Mouse (Mus musculus): ENCODE measurements at regions not wholly inside any gene's neighbourhood (a gene's known extent, or its start where the extent isn't known, plus 50 kb on each side); places are given as distances from the start of the nearest gene placed in this dataset.

- ATAC-seq (ENCODE audit: insufficient number of reproducible peaks, insufficient read depth, low FRiP score, low read depth), result no peak
- no peak overlapping the region for H3K4me2 ChIP-seq (ENCODE audit: low read length)
Observed at GRCm38 (mm10) chr7:37180416-37180815, 482.5 kb downstream of the Tshz3 start.

DNA sequence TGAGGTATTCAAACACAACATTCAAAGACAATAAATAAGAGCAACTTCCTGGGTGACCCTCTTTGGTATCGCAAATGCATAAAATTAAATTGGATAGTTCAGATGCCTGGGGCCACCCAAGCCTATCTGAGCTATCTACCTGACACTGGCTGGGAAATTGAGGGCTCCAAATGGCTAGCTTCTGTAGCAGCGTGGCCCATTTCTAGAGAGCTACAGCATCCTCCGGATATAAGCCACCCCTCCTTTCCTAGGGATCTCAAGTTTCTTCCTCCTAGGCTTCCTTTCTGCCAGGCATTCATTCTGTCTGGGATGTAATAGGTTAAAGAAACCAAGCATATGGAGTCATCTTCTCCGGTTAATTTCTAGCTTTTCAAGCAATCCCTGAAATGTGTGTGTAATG, 483.2 kb downstream of the Tshz3 start:
- Histone ChIP-seq H3K4me1 (ENCODE audit: control insufficient read depth in 2 of 2, insufficient read depth in 2 of 2, low read length in 2 of 2) (no peaks in the 10 kb centered on the region), H3K36me3 (ENCODE audit: control insufficient read depth, insufficient read depth, low read length) (no peaks in the 10 kb centered on the region), H3K9ac (ENCODE audit: low read length) (no peak overlapping the region), H3K4me2 (ENCODE audit: low read length) (no peak overlapping the region), H3K27me3 (ENCODE audit: control insufficient read depth, insufficient read depth, low read length) (no peaks in the 10 kb centered on the region), H3K27ac (replicated peaks in 1 of 2; ENCODE audit: control insufficient read depth in 1 of 2, insufficient read depth in 1 of 2, low read depth in 2 of 2, low read length in 2 of 2) (no peak overlapping the region), H3K4me3 (ENCODE audit: control insufficient read depth in 1 of 2, insufficient read depth in 1 of 2, low read depth in 1 of 2, low read length in 2 of 2) (no peak overlapping the region), H3K9me3 (ENCODE audit: control insufficient read depth, low read length) (no peaks in the 10 kb centered on the region)
- WGBS, result 79% methylated on average over 4 of the region's 4 CpGs
- ATAC-seq (ENCODE audit: insufficient number of reproducible peaks, insufficient read depth, low FRiP score, low read depth), result no peak

More at GRCm38 (mm10) chr7:37180416-37180815, 482.5 kb downstream of the Tshz3 start:
- no peaks in the 10 kb centered on the region for H3K36me3 ChIP-seq (ENCODE audit: control insufficient read depth, insufficient read depth, low read length)
- H3K27me3 ChIP-seq (ENCODE audit: control insufficient read depth, insufficient read depth, low read length), result no peaks in the 10 kb centered on the region
- no peak overlapping the region for H3K27ac ChIP-seq (replicated peaks in 1 of 2; ENCODE audit: control insufficient read depth in 1 of 2, insufficient read depth in 1 of 2, low read depth in 2 of 2, low read length in 2 of 2)
- no peak overlapping the region for H3K9ac ChIP-seq (ENCODE audit: low read length)
- H3K4me3 ChIP-seq (ENCODE audit: control insufficient read depth in 1 of 2, insufficient read depth in 1 of 2, low read depth in 1 of 2, low read length in 2 of 2), result no peak overlapping the region
- H3K9me3 ChIP-seq (ENCODE audit: control insufficient read depth, low read length), result no peaks in the 10 kb centered on the region
- no peaks in the 10 kb centered on the region for H3K4me1 ChIP-seq (ENCODE audit: control insufficient read depth in 2 of 2, insufficient read depth in 2 of 2, low read length in 2 of 2)
- WGBS, result 78% methylated on average over 13 of the region's 13 CpGs

DNA sequence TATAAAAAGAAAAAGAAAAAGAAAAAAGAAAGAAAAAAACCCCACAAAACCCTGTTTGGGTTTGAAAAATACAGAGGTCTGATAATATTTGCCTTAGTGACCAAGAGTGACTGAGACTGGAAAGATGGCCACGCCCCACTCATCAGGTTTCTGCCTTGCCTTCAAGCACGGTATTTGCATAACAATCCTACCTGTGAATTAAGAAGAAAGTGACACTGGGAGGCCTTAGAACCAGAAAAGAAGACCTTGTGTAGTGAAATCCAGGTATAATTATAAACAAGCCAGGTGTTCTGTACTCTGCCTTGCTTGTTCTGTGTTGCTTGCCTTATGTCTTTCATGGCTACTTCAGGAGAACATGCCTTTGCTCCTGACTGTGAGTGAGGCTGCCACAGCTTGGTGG, 494.6 kb downstream of the Tshz3 start:
- WGBS, result 32% methylated on average over 2 of the region's 2 CpGs
- Histone ChIP-seq H3K36me3 (ENCODE audit: control insufficient read depth, insufficient read depth, low read length) (no peaks in the 10 kb centered on the region), H3K9me3 (ENCODE audit: control insufficient read depth, low read length) (no peaks in the 10 kb centered on the region), H3K4me3 (ENCODE audit: control insufficient read depth in 1 of 2, insufficient read depth in 1 of 2, low read depth in 1 of 2, low read length in 2 of 2) (no peak overlapping the region), H3K27me3 (ENCODE audit: control insufficient read depth, insufficient read depth, low read length) (no peaks in the 10 kb centered on the region), H3K4me1 (ENCODE audit: control insufficient read depth in 2 of 2, insufficient read depth in 2 of 2, low read length in 2 of 2) (no peaks in the 10 kb centered on the region), H3K9ac (ENCODE audit: low read length) (no peak overlapping the region), H3K4me2 (ENCODE audit: low read length) (no peak overlapping the region), H3K27ac (replicated peaks in 1 of 2; ENCODE audit: control insufficient read depth in 1 of 2, insufficient read depth in 1 of 2, low read depth in 2 of 2, low read length in 2 of 2) (no peak overlapping the region)
- no peak for ATAC-seq (ENCODE audit: insufficient number of reproducible peaks, insufficient read depth, low FRiP score, low read depth)

- no peaks in the 10 kb centered on the region for H3K36me3 ChIP-seq (ENCODE audit: control insufficient read depth, insufficient read depth, low read length)
- ATAC-seq (ENCODE audit: insufficient number of reproducible peaks, insufficient read depth, low FRiP score, low read depth), result no peak
Observed at GRCm38 (mm10) chr7:37204800-37205199, 506.9 kb downstream of the Tshz3 start.

GRCm38 (mm10) chr7:37208305-37208704, 510.4 kb downstream of the Tshz3 start:
- Histone ChIP-seq H3K9ac (ENCODE audit: low read length) (no peak overlapping the region), H3K27me3 (ENCODE audit: control insufficient read depth, insufficient read depth, low read length) (no peaks in the 10 kb centered on the region), H3K4me2 (ENCODE audit: low read length) (no peak overlapping the region), H3K4me1 (ENCODE audit: control insufficient read depth in 2 of 2, insufficient read depth in 2 of 2, low read length in 2 of 2) (no peaks in the 10 kb centered on the region), H3K27ac (replicated peaks in 1 of 2; ENCODE audit: control insufficient read depth in 1 of 2, insufficient read depth in 1 of 2, low read depth in 2 of 2, low read length in 2 of 2) (no peak overlapping the region), H3K9me3 (ENCODE audit: control insufficient read depth, low read length) (no peaks in the 10 kb centered on the region), H3K36me3 (ENCODE audit: control insufficient read depth, insufficient read depth, low read length) (no peaks in the 10 kb centered on the region), H3K4me3 (ENCODE audit: control insufficient read depth in 1 of 2, insufficient read depth in 1 of 2, low read depth in 1 of 2, low read length in 2 of 2) (no peak overlapping the region)
- 71% methylated on average over 7 of the region's 7 CpGs for WGBS
- no peak for ATAC-seq (ENCODE audit: insufficient number of reproducible peaks, insufficient read depth, low FRiP score, low read depth)

More at GRCm38 (mm10) chr7:37204800-37205199, 506.9 kb downstream of the Tshz3 start:
- H3K4me3 ChIP-seq (ENCODE audit: control insufficient read depth in 1 of 2, insufficient read depth in 1 of 2, low read depth in 1 of 2, low read length in 2 of 2), result no peak overlapping the region
- WGBS, result 62% methylated on average over 5 of the region's 5 CpGs
- H3K27me3 ChIP-seq (ENCODE audit: control insufficient read depth, insufficient read depth, low read length), result no peaks in the 10 kb centered on the region
- no peak overlapping the region for H3K9ac ChIP-seq (ENCODE audit: low read length)
- H3K4me2 ChIP-seq (ENCODE audit: low read length), result no peak overlapping the region
- H3K4me1 ChIP-seq (ENCODE audit: control insufficient read depth in 2 of 2, insufficient read depth in 2 of 2, low read length in 2 of 2), result no peaks in the 10 kb centered on the region
- no peak overlapping the region for H3K27ac ChIP-seq (replicated peaks in 1 of 2; ENCODE audit: control insufficient read depth in 1 of 2, insufficient read depth in 1 of 2, low read depth in 2 of 2, low read length in 2 of 2)
- no peaks in the 10 kb centered on the region for H3K9me3 ChIP-seq (ENCODE audit: control insufficient read depth, low read length)

GRCm38 (mm10) chr7:37213751-37214181, 515.8 kb downstream of the Tshz3 start:
- Histone ChIP-seq H3K9ac (ENCODE audit: low read length) (no peak overlapping the region), H3K4me3 (ENCODE audit: control insufficient read depth in 1 of 2, insufficient read depth in 1 of 2, low read depth in 1 of 2, low read length in 2 of 2) (no peak overlapping the region), H3K4me1 (ENCODE audit: control insufficient read depth in 2 of 2, insufficient read depth in 2 of 2, low read length in 2 of 2) (no peaks in the 10 kb centered on the region), H3K27ac (replicated peaks in 1 of 2; ENCODE audit: control insufficient read depth in 1 of 2, insufficient read depth in 1 of 2, low read depth in 2 of 2, low read length in 2 of 2) (no peak overlapping the region), H3K36me3 (ENCODE audit: control insufficient read depth, insufficient read depth, low read length) (no peaks in the 10 kb centered on the region), H3K4me2 (ENCODE audit: low read length) (peak overlapping the region; percentile 27), H3K27me3 (ENCODE audit: control insufficient read depth, insufficient read depth, low read length) (no peaks in the 10 kb centered on the region), H3K9me3 (ENCODE audit: control insufficient read depth, low read length) (no peaks in the 10 kb centered on the region)
- no peak for ATAC-seq (ENCODE audit: insufficient number of reproducible peaks, insufficient read depth, low FRiP score, low read depth)
- WGBS, result 26% methylated on average over 3 of the region's 3 CpGs

GRCm38 (mm10) chr7:37215498-37215897, 517.6 kb downstream of the Tshz3 start:
- Histone ChIP-seq H3K27ac (replicated peaks in 1 of 2; ENCODE audit: control insufficient read depth in 1 of 2, insufficient read depth in 1 of 2, low read depth in 2 of 2, low read length in 2 of 2) (no peak overlapping the region), H3K9ac (ENCODE audit: low read length) (no peak overlapping the region), H3K27me3 (ENCODE audit: control insufficient read depth, insufficient read depth, low read length) (no peaks in the 10 kb centered on the region), H3K4me3 (ENCODE audit: control insufficient read depth in 1 of 2, insufficient read depth in 1 of 2, low read depth in 1 of 2, low read length in 2 of 2) (no peak overlapping the region), H3K4me2 (ENCODE audit: low read length) (no peak overlapping the region), H3K4me1 (ENCODE audit: control insufficient read depth in 2 of 2, insufficient read depth in 2 of 2, low read length in 2 of 2) (no peaks in the 10 kb centered on the region), H3K36me3 (ENCODE audit: control insufficient read depth, insufficient read depth, low read length) (no peaks in the 10 kb centered on the region), H3K9me3 (ENCODE audit: control insufficient read depth, low read length) (peaks cover 1% of the 10 kb centered on the region; the same call in 1 of the 2 replicates)
- ATAC-seq (ENCODE audit: insufficient number of reproducible peaks, insufficient read depth, low FRiP score, low read depth), result no peak
- 84% methylated on average over 6 of the region's 6 CpGs for WGBS

GRCm38 (mm10) chr7:37220476-37220875, 522.6 kb downstream of the Tshz3 start:
- ATAC-seq (ENCODE audit: insufficient number of reproducible peaks, insufficient read depth, low FRiP score, low read depth), result no peak
- H3K4me3 ChIP-seq (ENCODE audit: control insufficient read depth in 1 of 2, insufficient read depth in 1 of 2, low read depth in 1 of 2, low read length in 2 of 2), result no peak overlapping the region
- WGBS, result 83% methylated on average over 5 of the region's 5 CpGs
- no peak overlapping the region for H3K4me2 ChIP-seq (ENCODE audit: low read length)
- no peaks in the 10 kb centered on the region for H3K4me1 ChIP-seq (ENCODE audit: control insufficient read depth in 2 of 2, insufficient read depth in 2 of 2, low read length in 2 of 2)
- no peaks in the 10 kb centered on the region for H3K36me3 ChIP-seq (ENCODE audit: control insufficient read depth, insufficient read depth, low read length)
- no peaks in the 10 kb centered on the region for H3K27me3 ChIP-seq (ENCODE audit: control insufficient read depth, insufficient read depth, low read length)
- H3K27ac ChIP-seq (replicated peaks in 1 of 2; ENCODE audit: control insufficient read depth in 1 of 2, insufficient read depth in 1 of 2, low read depth in 2 of 2, low read length in 2 of 2), result no peak overlapping the region
- H3K9me3 ChIP-seq (ENCODE audit: control insufficient read depth, low read length), result peaks cover 17% of the 10 kb centered on the region; the same call in 1 of the 2 replicates
- H3K9ac ChIP-seq (ENCODE audit: low read length), result no peak overlapping the region
